Mouse (Mus musculus) kidney, postnatal 0 days (tissue): ENCODE measurements around the gene Olfr324. TPM values are rescaled to one million over a fixed set of nuclear protein-coding genes. Genes with fewer than 3 reads are reported as not detected.

Source experiments
- ATAC-seq: fragments of 200-750 bp; cut with Nextera tagmentation; replicated peaks from 2 replicates; pipeline ENCODE4 v1.8.0; 2017; ENCODE audit warnings: low read depth, moderate number of reproducible peaks, moderate TSS enrichment, moderate library complexity; ENCODE audit not compliant: low FRiP score
- DNase-seq: peaks from one replicate; pipeline ENCODE4 v3.0.0-alpha.2; 2016; ENCODE audit warnings: low spot score
- H3K27ac ChIP-seq: fragments of 300-500 bp; sonication (generic); 2 replicates; pipeline ENCODE4 v1.5.1; 2014; ENCODE audit warnings: mild to moderate bottlenecking
- H3K27me3 ChIP-seq: fragments of 300-500 bp; sonication (generic); 2 replicates; pipeline ENCODE4 v1.6.1; 2014; ENCODE audit warnings: low read length, mixed read lengths; ENCODE audit not compliant: insufficient read depth
- H3K36me3 ChIP-seq: fragments of 300-500 bp; sonication (generic); 2 replicates; pipeline ENCODE4 v1.6.1; 2014; ENCODE audit warnings: low read length, mixed read lengths; ENCODE audit not compliant: insufficient read depth
- H3K4me1 ChIP-seq: fragments of 300-500 bp; sonication (generic); replicated peaks from 2 replicates; pipeline ENCODE4 v1.6.1; 2014; ENCODE audit warnings: antibody characterized with exemption, low read length, mixed read lengths; ENCODE audit not compliant: insufficient read depth
- H3K4me2 ChIP-seq: fragments of 300-500 bp; sonication (generic); 2 replicates; pipeline ENCODE4 v1.6.1; 2014; ENCODE audit warnings: mild to moderate bottlenecking, low read length, moderate library complexity, mixed read lengths
- H3K4me3 ChIP-seq: fragments of 300-500 bp; sonication (generic); replicated peaks from 2 replicates; pipeline ENCODE4 v1.5.1; 2014; ENCODE audit warnings: low read depth, low read length
- H3K9ac ChIP-seq: fragments of 300-500 bp; sonication (generic); 2 replicates; pipeline ENCODE4 v1.6.1; 2014; ENCODE audit warnings: low read depth, low read length
- H3K9me3 ChIP-seq: fragments of 300-500 bp; sonication (generic); replicated peaks from 2 replicates; pipeline ENCODE4 v1.6.1; 2016; ENCODE audit warnings: low read length, inconsistent platforms, mixed read lengths
- CTCF ChIP-seq: IDR thresholded peaks from 2 replicates; pipeline ENCODE4 v1.5.1; 2016; ENCODE audit warnings: antibody characterized with exemption, low read depth, mild to moderate bottlenecking, moderate library complexity
- WGBS: fragments of 180-500 bp; shearing (Covaris S2); extraction: QIAGEN DNeasy Blood & Tissue Kit; methylation state at CpG from one replicate; pipeline ENCODE4 v1.1.7; 2014; 5-methylcytosine and 5-hydroxymethylcytosine counted together
- polyA plus RNA-seq: library from polyadenylated mRNA; unstranded; fragments of >200 nt; fragmentation: Nextera tagmentation; extraction: Ambion mirVana; gene quantifications from 2 replicates; pipeline ENCODE4 v1.2.1, GENCODE M21; 2015

Gene Olfr324
- polyA plus RNA-seq, 1 experiment from 2014 or later, result not detected

- Histone ChIP-seq H3K4me1 (no peaks in the 10 kb centered on the region), H3K4me2 (peak overlapping the region; percentile 57; the same call in 1 of the 2 replicates), H3K27ac (no peak overlapping the region), H3K27me3 (0 out of 2 replicates have a peak, but pooled peaks cover 10% of the 10 kb centered on the region), H3K9me3 (no peaks in the 10 kb centered on the region), H3K4me3 (0 out of 2 replicates have a peak overlapping the region, but pooled peaks have one; percentile 20), H3K9ac (no peak overlapping the region), H3K36me3 (no peaks in the 10 kb centered on the region)
- no peak for DNase-seq
- 26% methylated on average over 14 of the region's 14 CpGs for WGBS
- no peak for TF ChIP-seq CTCF
- ATAC-seq, result no peak
These were observed 46.1 kb downstream of the Olfr324 start for GRCm38 (mm10) chr11:58641057-58641456.

GRCm38 (mm10) chr11:58641638-58642358 is 46.9 kb downstream of the Olfr324 start:
- Histone ChIP-seq H3K27me3 (0 out of 2 replicates have a peak, but pooled peaks cover 10% of the 10 kb centered on the region), H3K4me1 (no peaks in the 10 kb centered on the region), H3K4me3 (no peak overlapping the region), H3K27ac (no peak overlapping the region), H3K9ac (no peak overlapping the region), H3K4me2 (no peak overlapping the region), H3K9me3 (no peaks in the 10 kb centered on the region), H3K36me3 (no peaks in the 10 kb centered on the region)
- no peak for TF ChIP-seq CTCF
- ATAC-seq (no peak), DNase-seq (no peak)
- 84% methylated on average over 13 of the region's 13 CpGs for WGBS

GRCm38 (mm10) chr11:58643350-58643749 is 48.4 kb downstream of the Olfr324 start:
- H3K4me2 ChIP-seq, result no peak overlapping the region
- 39% methylated on average over 6 of the region's 6 CpGs for WGBS
- no peaks in the 10 kb centered on the region for H3K4me1 ChIP-seq
- H3K9ac ChIP-seq, result no peak overlapping the region
- peak; percentile 59 for TF ChIP-seq CTCF
- no peak overlapping the region for H3K4me3 ChIP-seq
- 0 out of 2 replicates have a peak, but pooled peaks cover 10% of the 10 kb centered on the region for H3K27me3 ChIP-seq
- H3K9me3 ChIP-seq, result no peaks in the 10 kb centered on the region
- ATAC-seq (no peak), DNase-seq (peak; percentile 14)
- H3K27ac ChIP-seq, result no peak overlapping the region
- H3K36me3 ChIP-seq, result no peaks in the 10 kb centered on the region

Other genes with a start within 250 kb of the Olfr324 start
- gene Lypd8, start 216.1 kb upstream of the Olfr324 start, polyA plus RNA-seq, result 0.24 and 0.28 TPM in 2 replicates
- gene 1810065E05Rik, start 174.0 kb upstream of the Olfr324 start, polyA plus RNA-seq, result not detected in 2 replicates
- not detected in 2 replicates for gene Gm12253, start 162.6 kb upstream of the Olfr324 start, polyA plus RNA-seq
- not detected in 2 replicates for gene Lypd9, start 142.2 kb upstream of the Olfr324 start, polyA plus RNA-seq
- gene Olfr30, start 132.8 kb upstream of the Olfr324 start, polyA plus RNA-seq, result not detected in 2 replicates
- 0.08 TPM in 1 of 2 replicates, not detected in the other for gene Olfr332, start 102.6 kb upstream of the Olfr324 start, polyA plus RNA-seq
- gene Olfr331, start 92.5 kb upstream of the Olfr324 start, polyA plus RNA-seq, result not detected in 2 replicates
- not detected in 2 replicates for gene Olfr330, start 60.3 kb upstream of the Olfr324 start, polyA plus RNA-seq
- not detected in 2 replicates for gene Olfr329-ps, start 48.7 kb upstream of the Olfr324 start, polyA plus RNA-seq
- not detected in 2 replicates for gene Olfr328, start 39.5 kb upstream of the Olfr324 start, polyA plus RNA-seq
- not detected in 2 replicates for gene Olfr224, start 24.6 kb upstream of the Olfr324 start, polyA plus RNA-seq
- not detected in 2 replicates for gene Olfr325, start 17.4 kb upstream of the Olfr324 start, polyA plus RNA-seq
- gene 2210407C18Rik, start 21.0 kb downstream of the Olfr324 start, polyA plus RNA-seq, result not detected in 2 replicates
- gene Olfr323, start 35.4 kb downstream of the Olfr324 start, polyA plus RNA-seq, result not detected in 2 replicates
- 0.08 and 0.14 TPM in 2 replicates for gene Trim58, start 45.4 kb downstream of the Olfr324 start, polyA plus RNA-seq
- 0.05 and 0.09 TPM in 2 replicates for gene Olfr322, start 63.7 kb downstream of the Olfr324 start, polyA plus RNA-seq
- gene Olfr320, start 86.0 kb downstream of the Olfr324 start, polyA plus RNA-seq, result not detected in 2 replicates
- gene Olfr319, start 104.0 kb downstream of the Olfr324 start, polyA plus RNA-seq, result not detected in 2 replicates
- gene Olfr318, start 128.9 kb downstream of the Olfr324 start, polyA plus RNA-seq, result not detected in 2 replicates
- not detected in 2 replicates for gene Olfr317, start 144.1 kb downstream of the Olfr324 start, polyA plus RNA-seq
- gene Olfr316, start 157.6 kb downstream of the Olfr324 start, polyA plus RNA-seq, result not detected in 2 replicates
- gene Olfr315, start 178.1 kb downstream of the Olfr324 start, polyA plus RNA-seq, result not detected in 2 replicates
- gene Olfr314, start 187.8 kb downstream of the Olfr324 start, polyA plus RNA-seq, result not detected in 2 replicates
- 0.31 and 0.37 TPM in 2 replicates for gene Fam183b, start 206.8 kb downstream of the Olfr324 start, polyA plus RNA-seq
- not detected in 2 replicates for gene Olfr313, start 219.9 kb downstream of the Olfr324 start, polyA plus RNA-seq
- not detected in 2 replicates for gene Olfr312, start 234.1 kb downstream of the Olfr324 start, polyA plus RNA-seq
- gene Olfr311, start 244.1 kb downstream of the Olfr324 start, polyA plus RNA-seq, result not detected in 2 replicates